Mouse (Mus musculus) inflammation-experienced regulatory T-cells, adult 6 months (primary cell): ENCODE data around the gene Erh. TPM values are rescaled to one million over a fixed set of nuclear protein-coding genes. Genes with fewer than 3 reads are reported as not detected.

Source experiments
- ATAC-seq: one replicate; pipeline ENCODE4 v1.8.0; 2017
- polyA plus RNA-seq, 3 experiments: library from polyadenylated mRNA; unstranded; fragments of 100-300 nt; shearing (Covaris generic); gene quantifications; one replicate each; pipeline ENCODE4 v1.2.1; 2017

Erh gene
- polyA plus RNA-seq, 3 experiments from 2014 or later, result 131 to 147 (median 146) TPM

DNA sequence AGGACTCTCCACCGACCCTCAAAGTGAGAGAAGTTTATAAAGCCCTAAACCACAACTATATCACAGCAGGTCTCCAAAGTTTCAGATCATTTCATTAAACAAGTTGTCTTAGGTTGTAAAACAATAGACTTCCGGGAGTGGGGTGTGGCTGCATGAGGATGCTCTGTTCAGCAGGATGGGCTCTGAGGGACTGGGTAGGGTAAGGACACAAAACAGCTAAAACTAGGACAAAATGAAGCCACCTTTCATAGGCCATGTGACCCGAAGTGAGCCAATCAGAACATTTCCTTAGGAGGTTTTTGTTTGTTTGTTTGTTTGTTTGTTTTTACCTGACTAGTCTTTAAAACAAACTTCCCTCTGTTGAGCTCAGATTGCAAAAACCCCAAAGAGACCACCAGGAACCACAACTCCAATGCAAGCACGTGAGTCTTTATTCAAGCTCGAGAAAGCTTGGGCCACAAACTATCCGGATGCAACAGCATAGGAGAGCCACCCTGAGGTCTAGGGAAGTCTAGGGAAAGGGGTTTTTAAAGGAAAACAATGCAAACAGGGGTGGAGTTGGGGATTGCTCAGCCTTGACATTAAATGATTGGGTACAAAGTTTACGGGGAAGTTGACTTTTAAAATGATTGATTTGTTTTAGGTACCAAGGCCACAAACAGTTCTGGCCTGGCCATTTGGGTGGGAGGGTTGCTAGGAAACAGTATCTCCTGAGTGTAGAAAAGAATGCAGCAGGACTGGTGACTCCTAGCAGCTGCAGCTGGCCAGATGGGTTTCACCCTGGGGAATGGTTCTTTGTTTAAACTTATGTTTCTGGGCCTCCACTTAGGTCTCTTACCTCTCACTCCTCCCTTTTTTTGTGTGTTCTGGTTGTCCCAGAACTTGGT is 28.5 kb downstream of the Erh start:
- no peak for ATAC-seq

DNA sequence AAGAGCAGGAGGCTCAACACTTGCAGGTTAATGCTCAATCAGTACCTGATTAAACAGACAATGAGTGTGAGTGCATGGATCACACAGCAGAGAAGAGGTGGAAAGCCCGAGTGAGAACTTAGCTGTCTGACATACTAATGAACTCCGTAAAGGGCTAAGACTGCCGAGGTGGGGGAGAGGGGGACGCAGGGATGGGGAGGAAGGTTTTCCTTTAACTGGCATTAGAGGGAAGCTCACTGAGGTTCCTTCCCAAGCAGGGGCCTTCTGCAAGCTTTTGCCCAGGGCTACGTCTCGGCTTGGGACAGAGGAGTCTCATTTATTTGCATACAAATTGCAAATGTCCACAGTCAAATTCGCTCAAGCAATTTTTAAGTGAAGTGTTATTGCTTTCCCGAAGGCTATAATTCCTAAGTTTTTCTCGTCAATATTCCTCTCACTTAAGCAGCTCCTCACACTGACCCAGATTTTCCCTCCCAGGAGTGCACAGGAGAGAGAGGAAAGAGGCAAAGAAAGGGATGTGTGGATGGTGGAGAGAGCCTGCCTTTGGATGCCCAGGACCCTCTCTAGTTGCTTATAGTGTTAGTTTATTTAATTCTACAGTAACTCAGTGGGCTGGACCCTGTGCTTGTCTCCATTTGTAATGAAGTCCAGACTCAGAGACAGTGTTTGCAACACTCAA is 31.9 kb downstream of the Erh start:
- no peak for ATAC-seq

DNA sequence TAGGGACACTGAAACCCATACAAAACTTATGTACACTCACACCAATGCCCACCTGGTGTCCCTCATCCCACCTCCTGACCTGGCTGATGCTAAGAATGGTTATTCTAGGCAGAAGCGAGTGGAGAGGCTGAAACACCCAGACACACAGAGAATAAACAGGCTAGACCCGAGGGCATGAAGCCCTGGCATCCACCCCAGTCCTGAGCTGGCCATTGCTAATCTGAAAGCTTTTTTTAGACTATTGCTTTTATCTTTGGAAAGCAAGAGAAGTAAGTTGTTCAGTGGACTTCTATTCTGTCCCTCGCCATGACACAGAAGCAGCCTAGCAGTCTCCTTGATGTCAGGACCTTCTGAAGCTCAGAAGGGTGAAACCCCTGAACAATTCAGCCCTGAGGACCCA is 34.2 kb downstream of the Erh start:
- no peak for ATAC-seq

- no peak for ATAC-seq
Measured at GRCm38 (mm10) chr12:80608576-80608975, 35.6 kb downstream of the Erh start.

GRCm38 (mm10) chr12:80604218-80604617 is 39.9 kb downstream of the Erh start:
- no peak for ATAC-seq

GRCm38 (mm10) chr12:80603566-80603965 is 40.6 kb downstream of the Erh start:
- ATAC-seq, result no peak

DNA sequence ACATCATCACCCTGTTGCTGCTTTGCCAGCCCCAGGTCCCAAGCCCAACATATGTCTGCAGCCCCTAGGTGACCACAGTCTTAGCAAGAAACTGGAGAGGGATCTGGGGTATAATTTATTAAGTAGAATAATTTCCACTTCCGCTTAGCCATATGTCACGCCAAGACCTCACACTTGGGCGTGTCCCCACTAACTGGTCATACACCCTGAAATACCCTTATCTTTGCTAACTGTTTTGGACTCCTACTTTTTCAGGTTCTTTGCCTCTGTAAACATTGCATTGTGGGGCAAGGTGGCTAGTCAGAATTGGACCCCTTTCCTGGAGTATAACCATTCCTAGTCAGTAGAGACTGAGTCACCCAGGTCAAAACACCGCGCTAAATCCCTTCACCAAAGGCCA is 41.7 kb downstream of the Erh start:
- ATAC-seq, result no peak

- ATAC-seq, result no peak
Measured at GRCm38 (mm10) chr12:80601597-80602269, 42.4 kb downstream of the Erh start.

DNA sequence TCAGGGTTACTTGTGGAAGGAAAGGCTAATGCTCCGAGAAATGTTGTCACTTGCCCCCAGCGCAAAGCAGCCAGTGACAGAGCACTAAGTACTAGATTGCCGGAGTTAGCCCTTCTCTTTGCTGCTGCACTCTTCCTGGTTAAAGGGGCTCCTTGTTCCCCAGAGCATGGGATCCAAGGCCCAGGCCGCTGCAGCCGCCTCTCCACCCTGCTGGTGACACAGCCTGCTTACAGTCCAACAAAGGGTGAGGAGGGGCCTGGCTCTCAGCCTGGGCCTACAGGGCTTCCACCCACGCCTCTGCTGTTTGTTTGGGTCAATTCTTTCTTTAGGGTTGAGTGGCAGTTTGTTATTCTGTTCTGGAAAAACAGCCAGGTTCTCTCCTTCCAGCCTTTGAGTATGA is 45.4 kb downstream of the Erh start:
- ATAC-seq, result no peak

- ATAC-seq, result no peak
Measured at GRCm38 (mm10) chr12:80598236-80598635, 45.9 kb downstream of the Erh start.

DNA sequence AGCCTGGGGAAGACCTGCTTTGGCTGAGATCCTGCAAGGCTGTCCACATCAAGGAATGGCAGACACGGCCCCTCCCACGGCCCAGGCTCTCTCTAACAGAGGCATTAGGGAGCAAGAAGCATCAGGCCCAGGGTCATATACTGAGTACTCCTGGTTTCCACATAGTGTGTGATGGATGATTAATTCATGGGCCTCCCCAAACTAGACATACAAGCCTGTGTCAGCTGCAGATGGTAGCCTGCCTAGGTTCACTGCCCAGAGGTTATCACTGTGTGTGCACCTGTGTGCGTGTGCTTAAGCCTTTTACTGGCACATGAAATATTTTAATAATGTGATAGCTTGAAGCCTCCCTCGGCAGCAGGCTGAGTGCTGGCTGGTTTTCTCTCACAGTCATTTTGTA is 48.2 kb downstream of the Erh start:
- ATAC-seq, result no peak

GRCm38 (mm10) chr12:80595566-80595965 is 48.6 kb downstream of the Erh start:
- ATAC-seq, result no peak

DNA sequence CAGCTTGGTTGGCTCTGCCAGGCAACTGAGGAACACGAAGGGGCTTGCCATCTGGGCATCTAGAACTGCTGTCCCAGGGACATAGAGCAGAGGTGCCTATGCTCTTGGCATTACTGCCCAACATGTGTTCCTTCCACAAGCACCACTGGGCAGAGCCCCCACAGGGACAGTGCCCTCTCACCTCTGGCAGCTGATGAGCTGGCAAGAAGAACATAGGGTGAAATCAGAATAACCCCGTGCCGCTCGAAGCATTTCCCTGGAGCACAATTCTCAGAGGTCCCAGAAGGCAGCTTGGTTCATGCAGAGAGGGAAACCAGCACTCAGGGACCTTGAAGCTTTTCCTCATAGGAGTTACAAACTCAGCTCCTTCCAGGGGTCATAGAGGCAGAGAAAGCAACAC is 49.4 kb downstream of the Erh start:
- ATAC-seq, result no peak

DNA sequence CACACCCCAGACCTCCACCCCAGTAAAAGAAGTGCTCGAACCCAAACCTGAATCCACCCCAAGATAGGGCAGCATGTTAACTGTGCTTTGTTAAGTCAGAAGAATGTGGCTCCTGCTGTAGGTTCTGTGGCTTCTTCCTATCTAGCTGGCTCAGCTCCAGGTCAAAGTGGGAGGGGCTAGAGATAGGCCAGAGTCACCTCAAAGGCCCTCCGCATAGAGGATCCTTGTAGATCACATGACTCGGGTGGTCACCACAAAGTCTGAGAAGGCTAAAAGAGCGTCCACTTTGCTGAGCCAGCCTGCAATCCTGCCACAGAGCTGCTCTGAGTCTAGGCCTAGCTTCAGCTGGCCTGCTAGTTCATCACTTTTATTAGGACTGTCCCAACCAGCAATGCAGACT is 50.0 kb downstream of the Erh start:
- no peak for ATAC-seq

GRCm38 (mm10) chr12:80584973-80585372 is 59.2 kb downstream of the Erh start:
- no peak for ATAC-seq

Other genes with a start within 250 kb of the Erh start
- gene Dcaf5, start 207.7 kb downstream of the Erh start, polyA plus RNA-seq, result 10 to 100 TPM; 15.3 to 18.7 (median 16.5) TPM
- 10 to 100 TPM; 17.8 to 30.0 (median 25.9) TPM for gene Exd2, start 181.2 kb downstream of the Erh start, polyA plus RNA-seq
- 1 to 10 TPM in 1 of 3 experiments, under 1 TPM in 1, not detected in 1; 0.70 to 1.6 TPM for gene Galnt16, start 126.1 kb downstream of the Erh start, polyA plus RNA-seq
- gene Slc39a9, start 458 bp downstream of the Erh start, polyA plus RNA-seq, result 10 to 100 TPM; 22.2 to 22.7 (median 22.5) TPM
- 1 to 10 TPM in 2 of 3 experiments, not detected in 1; 1.5 to 2.4 TPM for gene Plekhd1, start 48.2 kb upstream of the Erh start, polyA plus RNA-seq
- not detected for gene Ccdc177, start 116.3 kb upstream of the Erh start, polyA plus RNA-seq
- gene Susd6, start 146.2 kb upstream of the Erh start, polyA plus RNA-seq, result 10 to 100 TPM; 21.2 to 32.8 (median 26.7) TPM